Mouse (Mus musculus): Measurements from ENCODE around the gene Samd10. TPM values are rescaled to one million over a fixed set of nuclear protein-coding genes. Genes with fewer than 3 reads are reported as not detected.

Samd10 gene
- polyA plus RNA-seq, 1 experiment from 2014 or later, result 215 TPM

DNA sequence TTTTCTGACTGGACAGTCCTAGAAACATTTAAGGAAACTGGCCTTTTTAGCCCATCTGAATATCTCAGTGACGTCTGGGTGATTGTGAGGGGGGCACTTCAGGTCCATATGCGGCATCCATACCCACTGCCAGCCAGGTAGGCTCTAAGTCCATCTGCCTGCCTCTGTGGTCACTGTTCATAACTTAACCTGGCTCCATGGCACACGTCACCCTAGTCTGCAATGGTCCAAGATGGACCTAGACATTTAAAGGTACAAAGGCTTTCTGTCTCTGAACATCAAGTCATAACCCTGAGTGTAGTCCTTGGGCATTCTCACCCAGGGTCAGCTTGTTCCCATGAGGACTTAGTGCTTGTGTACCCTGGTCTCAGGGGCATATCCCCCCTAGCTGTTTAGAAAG lies 31.7 kb downstream of the Samd10 start:
- H3K9me3 ChIP-seq (ENCODE audit: control insufficient read depth, low read length), result no peaks in the 10 kb centered on the region
- no peak overlapping the region for H3K9ac ChIP-seq (replicated peaks; ENCODE audit: low read length)
- H3K4me3 ChIP-seq (replicated peaks; ENCODE audit: low read depth, low read length), result no peak overlapping the region
- no peak overlapping the region for H3K27ac ChIP-seq (replicated peaks; ENCODE audit: low read depth, low read length)
- ATAC-seq (ENCODE audit: low FRiP score, low TSS enrichment), result no peak
- H3K27me3 ChIP-seq (ENCODE audit: control insufficient read depth, insufficient read depth, low read length), result no peaks in the 10 kb centered on the region
- H3K36me3 ChIP-seq (ENCODE audit: control insufficient read depth, insufficient read depth, low read length), result peaks cover 9% of the 10 kb centered on the region; the same call in 1 of the 2 replicates
- no peak overlapping the region for H3K4me2 ChIP-seq (ENCODE audit: low read length)
- H3K4me1 ChIP-seq (ENCODE audit: control insufficient read depth, insufficient read depth, low read length), result no peaks in the 10 kb centered on the region
- no peak for DNase-seq
- WGBS, result 88% methylated on average over 3 of the region's 3 CpGs

- H3K4me3 ChIP-seq (replicated peaks; ENCODE audit: low read depth, low read length), result no peak overlapping the region
- H3K27me3 ChIP-seq (ENCODE audit: control insufficient read depth, insufficient read depth, low read length), result no peaks in the 10 kb centered on the region
- no peak overlapping the region for H3K9ac ChIP-seq (replicated peaks; ENCODE audit: low read length)
- peaks cover 58% of the 10 kb centered on the region for H3K36me3 ChIP-seq (ENCODE audit: control insufficient read depth, insufficient read depth, low read length)
- DNase-seq (no peak), ATAC-seq (ENCODE audit: low FRiP score, low TSS enrichment) (no peak)
- no peaks in the 10 kb centered on the region for H3K4me1 ChIP-seq (ENCODE audit: control insufficient read depth, insufficient read depth, low read length)
- no peaks in the 10 kb centered on the region for H3K9me3 ChIP-seq (ENCODE audit: control insufficient read depth, low read length)
- H3K4me2 ChIP-seq (ENCODE audit: low read length), result no peak overlapping the region
- H3K27ac ChIP-seq (replicated peaks; ENCODE audit: low read depth, low read length), result no peak overlapping the region
Measured at GRCm38 (mm10) chr2:181553772-181554171, 45.2 kb downstream of the Samd10 start.

GRCm38 (mm10) chr2:181550233-181550632 lies 48.8 kb downstream of the Samd10 start:
- Histone ChIP-seq H3K4me3 (replicated peaks; ENCODE audit: low read depth, low read length) (no peak overlapping the region), H3K9me3 (ENCODE audit: control insufficient read depth, low read length) (no peaks in the 10 kb centered on the region), H3K36me3 (ENCODE audit: control insufficient read depth, insufficient read depth, low read length) (peaks cover 88% of the 10 kb centered on the region), H3K27ac (replicated peaks; ENCODE audit: low read depth, low read length) (no peak overlapping the region), H3K27me3 (ENCODE audit: control insufficient read depth, insufficient read depth, low read length) (no peaks in the 10 kb centered on the region), H3K4me1 (ENCODE audit: control insufficient read depth, insufficient read depth, low read length) (no peaks in the 10 kb centered on the region), H3K4me2 (ENCODE audit: low read length) (no peak overlapping the region), H3K9ac (replicated peaks; ENCODE audit: low read length) (no peak overlapping the region)
- WGBS, result 95% methylated on average over 2 of the region's 2 CpGs
- ATAC-seq (ENCODE audit: low FRiP score, low TSS enrichment) (no peak), DNase-seq (no peak)

DNA sequence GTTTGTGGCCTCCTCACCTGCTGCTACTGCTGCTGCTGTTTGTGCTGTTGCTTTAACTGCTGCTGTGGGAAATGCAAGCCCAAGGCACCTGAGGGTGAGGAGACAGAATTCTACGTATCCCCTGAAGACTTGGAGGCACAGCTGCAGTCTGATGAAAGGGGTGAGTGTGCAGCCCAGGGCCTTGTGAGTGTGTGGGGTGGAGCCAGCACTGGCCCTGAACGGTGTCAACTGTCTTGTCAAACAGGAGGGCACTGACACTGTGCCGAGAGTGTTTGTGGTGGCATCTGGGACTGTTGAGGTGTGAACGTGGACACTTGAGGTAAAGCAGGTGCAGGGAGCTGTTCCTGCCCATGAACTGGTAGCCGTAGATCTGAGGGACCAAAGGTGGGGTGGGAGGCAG lies 50.3 kb downstream of the Samd10 start:
- DNase-seq, result no peak
- no peak for ATAC-seq (ENCODE audit: low FRiP score, low TSS enrichment)
- no peaks in the 10 kb centered on the region for H3K4me1 ChIP-seq (ENCODE audit: control insufficient read depth, insufficient read depth, low read length)
- H3K9ac ChIP-seq (replicated peaks; ENCODE audit: low read length), result no peak overlapping the region
- WGBS, result 90% methylated on average over 5 of the region's 5 CpGs
- peaks cover 77% of the 10 kb centered on the region for H3K36me3 ChIP-seq (ENCODE audit: control insufficient read depth, insufficient read depth, low read length)
- H3K4me3 ChIP-seq (replicated peaks; ENCODE audit: low read depth, low read length), result no peak overlapping the region
- no peak overlapping the region for H3K4me2 ChIP-seq (ENCODE audit: low read length)
- H3K9me3 ChIP-seq (ENCODE audit: control insufficient read depth, low read length), result no peaks in the 10 kb centered on the region
- H3K27ac ChIP-seq (replicated peaks; ENCODE audit: low read depth, low read length), result no peak overlapping the region
- no peaks in the 10 kb centered on the region for H3K27me3 ChIP-seq (ENCODE audit: control insufficient read depth, insufficient read depth, low read length)

- H3K27ac ChIP-seq (replicated peaks; ENCODE audit: low read depth, low read length), result no peak overlapping the region
- H3K9me3 ChIP-seq (ENCODE audit: control insufficient read depth, low read length), result no peaks in the 10 kb centered on the region
- H3K4me3 ChIP-seq (replicated peaks; ENCODE audit: low read depth, low read length), result no peak overlapping the region
- no peak overlapping the region for H3K4me2 ChIP-seq (ENCODE audit: low read length)
- H3K27me3 ChIP-seq (ENCODE audit: control insufficient read depth, insufficient read depth, low read length), result no peaks in the 10 kb centered on the region
- no peak for ATAC-seq (ENCODE audit: low FRiP score, low TSS enrichment)
- H3K9ac ChIP-seq (replicated peaks; ENCODE audit: low read length), result no peak overlapping the region
- H3K36me3 ChIP-seq (ENCODE audit: control insufficient read depth, insufficient read depth, low read length), result peaks cover 74% of the 10 kb centered on the region
- WGBS, result 81% methylated on average over 1 of the region's 1 CpGs
- DNase-seq, result no peak
- no peaks in the 10 kb centered on the region for H3K4me1 ChIP-seq (ENCODE audit: control insufficient read depth, insufficient read depth, low read length)
Measured at GRCm38 (mm10) chr2:181548227-181548626, 50.8 kb downstream of the Samd10 start.

DNA sequence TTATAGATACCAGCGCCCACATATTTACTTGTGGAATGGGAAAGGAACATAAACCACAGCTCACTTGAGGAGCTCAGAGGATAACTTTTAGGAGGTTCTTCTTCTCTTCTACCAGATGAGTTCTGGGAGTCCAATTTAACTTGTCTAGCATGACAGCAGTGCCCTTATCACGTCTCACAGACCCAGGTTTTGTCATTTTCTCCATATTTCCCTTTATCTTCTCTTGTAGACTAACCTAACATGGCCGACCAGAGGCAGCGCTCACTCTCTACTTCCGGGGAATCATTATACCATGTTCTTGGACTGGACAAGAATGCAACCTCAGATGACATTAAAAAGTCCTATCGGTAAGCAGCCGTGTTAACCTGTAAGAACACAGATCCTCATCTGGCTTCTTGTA lies 52.9 kb downstream of the Samd10 start:
- no peak overlapping the region for H3K4me3 ChIP-seq (replicated peaks; ENCODE audit: low read depth, low read length)
- ATAC-seq (ENCODE audit: low FRiP score, low TSS enrichment) (no peak), DNase-seq (no peak)
- H3K27ac ChIP-seq (replicated peaks; ENCODE audit: low read depth, low read length), result no peak overlapping the region
- peaks cover 54% of the 10 kb centered on the region for H3K36me3 ChIP-seq (ENCODE audit: control insufficient read depth, insufficient read depth, low read length)
- H3K9ac ChIP-seq (replicated peaks; ENCODE audit: low read length), result no peak overlapping the region
- WGBS, result 96% methylated on average over 7 of the region's 7 CpGs
- H3K4me1 ChIP-seq (ENCODE audit: control insufficient read depth, insufficient read depth, low read length), result no peaks in the 10 kb centered on the region
- no peaks in the 10 kb centered on the region for H3K9me3 ChIP-seq (ENCODE audit: control insufficient read depth, low read length)
- H3K27me3 ChIP-seq (ENCODE audit: control insufficient read depth, insufficient read depth, low read length), result no peaks in the 10 kb centered on the region
- H3K4me2 ChIP-seq (ENCODE audit: low read length), result no peak overlapping the region

Small RNAs within 50 kb of the gene (microRNA-seq; reads per million reads assigned to microRNA genes)
- gene Mir7006, result not detected

Other genes with a start within 250 kb of the Samd10 start
- gene Zgpat, start 234.3 kb downstream of the Samd10 start, polyA plus RNA-seq (2014; fragmentation: Nextera tagmentation; extraction: Ambion mirVana), result 65.0 and 67.7 TPM in 2 replicates
- gene Arfrp1, start 233.8 kb downstream of the Samd10 start, polyA plus RNA-seq (2014; fragmentation: Nextera tagmentation; extraction: Ambion mirVana), result 65.8 and 76.2 TPM in 2 replicates
- gene Lime1, start 219.1 kb downstream of the Samd10 start, polyA plus RNA-seq (2014; fragmentation: Nextera tagmentation; extraction: Ambion mirVana), result 43.7 and 50.1 TPM in 2 replicates
- gene Zbtb46, start 139.8 kb downstream of the Samd10 start, polyA plus RNA-seq (2014; fragmentation: Nextera tagmentation; extraction: Ambion mirVana), result 18.8 and 22.2 TPM in 2 replicates
- gene Abhd16b, start 106.0 kb downstream of the Samd10 start, polyA plus RNA-seq (2014; fragmentation: Nextera tagmentation; extraction: Ambion mirVana), result 0.12 TPM in 1 of 2 replicates, not detected in the other
- gene Tpd52l2, start 102.1 kb downstream of the Samd10 start, polyA plus RNA-seq (2014; fragmentation: Nextera tagmentation; extraction: Ambion mirVana), result 102 and 112 TPM in 2 replicates
- gene Dnajc5, start 78.7 kb downstream of the Samd10 start, polyA plus RNA-seq (2014; fragmentation: Nextera tagmentation; extraction: Ambion mirVana), result 189 and 233 TPM in 2 replicates
- 61.0 and 65.6 TPM in 2 replicates for gene Uckl1, start 14.3 kb downstream of the Samd10 start, polyA plus RNA-seq (2014; fragmentation: Nextera tagmentation; extraction: Ambion mirVana)
- gene Prpf6, start 7.3 kb downstream of the Samd10 start, polyA plus RNA-seq (2014; fragmentation: Nextera tagmentation; extraction: Ambion mirVana), result 59.9 and 65.8 TPM in 2 replicates
- gene Zfp512b, start 6.4 kb downstream of the Samd10 start, polyA plus RNA-seq (2014; fragmentation: Nextera tagmentation; extraction: Ambion mirVana), result 72.6 and 75.3 TPM in 2 replicates
- gene Gm29797, start 57.8 kb upstream of the Samd10 start, polyA plus RNA-seq (2014; fragmentation: Nextera tagmentation; extraction: Ambion mirVana), result not detected in 2 replicates
- gene Sox18, start 72.4 kb upstream of the Samd10 start, polyA plus RNA-seq (2014; fragmentation: Nextera tagmentation; extraction: Ambion mirVana), result 10.6 and 16.3 TPM in 2 replicates
- gene Tcea2, start 81.1 kb upstream of the Samd10 start, polyA plus RNA-seq (2014; fragmentation: Nextera tagmentation; extraction: Ambion mirVana), result 37.4 and 44.9 TPM in 2 replicates
- 57.0 and 72.9 TPM in 2 replicates for gene Rgs19, start 94.8 kb upstream of the Samd10 start, polyA plus RNA-seq (2014; fragmentation: Nextera tagmentation; extraction: Ambion mirVana)
- gene Lkaaear1, start 99.2 kb upstream of the Samd10 start, polyA plus RNA-seq (2014; fragmentation: Nextera tagmentation; extraction: Ambion mirVana), result not detected in 2 replicates
- gene Oprl1, start 115.8 kb upstream of the Samd10 start, polyA plus RNA-seq (2014; fragmentation: Nextera tagmentation; extraction: Ambion mirVana), result 105 and 110 TPM in 2 replicates
- gene Myt1, start 164.1 kb upstream of the Samd10 start, polyA plus RNA-seq (2014; fragmentation: Nextera tagmentation; extraction: Ambion mirVana), result 21.2 and 31.3 TPM in 2 replicates
- gene Pcmtd2, start 238.6 kb upstream of the Samd10 start, polyA plus RNA-seq (2014; fragmentation: Nextera tagmentation; extraction: Ambion mirVana), result 24.7 and 36.2 TPM in 2 replicates